14 mouse cellular contexts compared by ENCODE assay signal in genomic region chr5:75164688-75165087, GRCm38 (mm10). TPM values are rescaled to one million over a fixed set of nuclear protein-coding genes. Genes with fewer than 3 reads are reported as not detected.
DNase-seq lines count a peak whose midpoint lies in the region; ATAC-seq and TF ChIP-seq lines count a peak whose summit lies in the region.
"Had no signal": no experiment of that assay in that cellular context is flagged by ENCODE, and none has a peak within 500 bp of the region (broad histone marks: within the 10 kb centered on the region; RNA-seq: fewer than 3 reads in every experiment).

No protein-coding gene starts in this region.

- 78% methylated on average over 4 of the region's 4 CpGs for WGBS in kidney, adult 2 months
- 81% methylated on average over 4 of the region's 4 CpGs for WGBS in kidney, embryonic 16.5 days
- 72% methylated on average over 4 of the region's 4 CpGs for WGBS in stomach, postnatal 0 days

- H3K9me3 ChIP-seq in kidney, embryonic 16.5 days (ENCODE audit: low read length): no peaks in the 10 kb centered on the region
- H3K9me3 ChIP-seq in stomach, postnatal 0 days (ENCODE audit: control insufficient read depth, low read length): no peaks in the 10 kb centered on the region
- H3K9me3 ChIP-seq: heart, embryonic 13.5 days; intestine, embryonic 15.5 days had no signal

- no peaks in the 10 kb centered on the region for H3K36me3 ChIP-seq in kidney, adult 2 months (ENCODE audit: control insufficient read depth, insufficient read depth, low read length)
- H3K36me3 ChIP-seq in kidney, embryonic 16.5 days (ENCODE audit: insufficient read depth, low read length): 0 out of 2 replicates have a peak, but pooled peaks cover 3% of the 10 kb centered on the region
- H3K36me3 ChIP-seq in stomach, postnatal 0 days (ENCODE audit: control insufficient read depth, insufficient read depth, low read length): no peaks in the 10 kb centered on the region
- H3K36me3 ChIP-seq: intestine, embryonic 15.5 days had no signal

- no peaks in the 10 kb centered on the region for H3K27me3 ChIP-seq in kidney, adult 2 months (replicated peaks; ENCODE audit: control insufficient read depth, insufficient read depth, low read length)
- no peaks in the 10 kb centered on the region for H3K27me3 ChIP-seq in kidney, embryonic 16.5 days (ENCODE audit: insufficient read depth, low read length)
- no peaks in the 10 kb centered on the region for H3K27me3 ChIP-seq in stomach, postnatal 0 days (ENCODE audit: control insufficient read depth, insufficient read depth, low read length)
- H3K27me3 ChIP-seq: intestine, embryonic 15.5 days had no signal

- ATAC-seq in kidney, embryonic 16.5 days (ENCODE audit: low FRiP score, low TSS enrichment): no peak
- no peak for ATAC-seq in stomach, postnatal 0 days (ENCODE audit: low FRiP score, low TSS enrichment)
- ATAC-seq: intestine, embryonic 15.5 days had no signal

- TF ChIP-seq EP300 in stomach, postnatal 0 days (optimal IDR thresholded peaks at IDR 0.05): no peak

- H3K4me2 ChIP-seq in kidney, embryonic 16.5 days (replicated peaks; ENCODE audit: low read depth, low read length): no peak overlapping the region
- no peak overlapping the region for H3K4me2 ChIP-seq in stomach, postnatal 0 days (replicated peaks; ENCODE audit: low read depth)
- H3K4me2 ChIP-seq: heart, embryonic 13.5 days; intestine, embryonic 15.5 days had no signal

- TF ChIP-seq POLR2A in kidney, adult 2 months (IDR thresholded peaks at IDR 0.05; ENCODE audit: low read depth, low read length): no peak

- H3K4me1 ChIP-seq in kidney, adult 2 months (ENCODE audit: control insufficient read depth, insufficient read depth, low read length): no peaks in the 10 kb centered on the region
- H3K4me1 ChIP-seq in kidney, embryonic 16.5 days (ENCODE audit: insufficient read depth, low read length): no peaks in the 10 kb centered on the region
- no peaks in the 10 kb centered on the region for H3K4me1 ChIP-seq in stomach, postnatal 0 days (replicated peaks; ENCODE audit: control insufficient read depth, insufficient read depth)
- H3K4me1 ChIP-seq: intestine, embryonic 15.5 days had no signal

- no peak overlapping the region for H3K4me3 ChIP-seq in kidney, adult 2 months (ENCODE audit: insufficient read depth, low read depth, low read length)
- H3K4me3 ChIP-seq in kidney, embryonic 16.5 days (ENCODE audit: low read length): no peak overlapping the region
- no peak overlapping the region for H3K4me3 ChIP-seq in stomach, postnatal 0 days (ENCODE audit: low read depth, low read length)
- H3K4me3 ChIP-seq: erythroblast, embryonic 14.5 days; heart, embryonic 13.5 days; intestine, embryonic 15.5 days; myocyte had no signal

- no peak overlapping the region for H3K9ac ChIP-seq in kidney, embryonic 16.5 days (replicated peaks; ENCODE audit: low read length)
- H3K9ac ChIP-seq in stomach, postnatal 0 days (ENCODE audit: low read length): no peak overlapping the region
- H3K9ac ChIP-seq: heart, embryonic 13.5 days; intestine, embryonic 15.5 days had no signal

- peak; percentile 21 for DNase-seq in kidney, adult 2 months
- DNase-seq in lung, postnatal 36 days: peak; percentile 28
- DNase-seq in lung, postnatal 4 days: no peak
- DNase-seq in embryo, embryonic 10 days (ENCODE audit: low spot score): peak; percentile 65
- DNase-seq in stomach, postnatal 0 days (ENCODE audit: low spot score): no peak
- DNase-seq in spleen, postnatal 14 days (ENCODE audit: low spot score in 2 of 2): no peak
- DNase-seq: cerebellum, adult 9-11 months; right cerebral cortex, adult 18-20 months had no signal

- no peak overlapping the region for H3K27ac ChIP-seq in kidney, adult 2 months (ENCODE audit: insufficient read depth, low read depth, low read length)
- H3K27ac ChIP-seq in kidney, embryonic 16.5 days (ENCODE audit: low read length): no peak overlapping the region
- H3K27ac ChIP-seq in stomach, postnatal 0 days (replicated peaks): no peak overlapping the region
- H3K27ac ChIP-seq: heart, embryonic 13.5 days; intestine, embryonic 15.5 days; macrophage had no signal

- no peak for TF ChIP-seq CTCF in kidney, adult 2 months (conservative IDR thresholded peaks at IDR 0.05; ENCODE audit: insufficient read depth, insufficient read length, low read depth, low read length)
- TF ChIP-seq CTCF in stomach, postnatal 0 days (IDR thresholded peaks at IDR 0.05; ENCODE audit: low read depth): peak; percentile 54

RNA-seq across cellular contexts. Expression of gene Pdgfra, which starts 12.6 kb away (rescaled TPM):
- 22.6 and 26.0 TPM in 2 replicates for polyA plus RNA-seq in kidney, adult 2 months (2012; rRNA removed)
- 47.1 and 47.9 TPM in 2 replicates for polyA plus RNA-seq in kidney, embryonic 16.5 days (2015; fragmentation: Nextera tagmentation; extraction: Ambion mirVana)
- polyA plus RNA-seq in stomach, postnatal 0 days (2015; fragmentation: Nextera tagmentation; extraction: Ambion mirVana): 7.9 and 8.5 TPM in 2 replicates
- polyA plus RNA-seq: erythroblast, embryonic 14.5 days; macrophage had no signal

Comparison
In these comparisons a context has a peak if more than half of its experiments do, and no peak if none do; other contexts are left out.
1. DNase-seq: peak in kidney, adult 2 months (single experiment), lung, postnatal 36 days (single experiment) and embryo, embryonic 10 days (single experiment); none in lung, postnatal 4 days (0 of 2), stomach, postnatal 0 days (single experiment) and spleen, postnatal 14 days (0 of 2).